Mouse (Mus musculus) forebrain, embryonic 14.5 days (tissue): ENCODE results near the gene Pon2. TPM values are rescaled to one million over a fixed set of nuclear protein-coding genes. Genes with fewer than 3 reads are reported as not detected.
"Not testable (repeated sequence)": the region's sequence is repeated elsewhere in the genome, so short reads cannot be mapped to it uniquely, and the experiment has no call there.

Source experiments
- ATAC-seq: fragments of 200-750 bp; cut with Nextera tagmentation; 2 replicates; pipeline ENCODE4 v1.8.0; 2017; ENCODE audit warnings: mild to moderate bottlenecking, moderate library complexity
- DNase-seq: peaks from one replicate; pipeline ENCODE4 v3.0.0-alpha.2; 2015; ENCODE audit warnings: low spot score
- H3K27ac ChIP-seq: fragments of 300-500 bp; sonication (generic); 2 replicates; pipeline ENCODE4 v1.5.1; 2014; ENCODE audit warnings: low read depth, mild to moderate bottlenecking, control low read depth, low read length, moderate library complexity
- H3K27me3 ChIP-seq: fragments of 300-500 bp; sonication (generic); replicated peaks from 2 replicates; pipeline ENCODE4 v1.6.1; 2014; ENCODE audit warnings: low read length, control low read depth, mixed read lengths; ENCODE audit not compliant: control insufficient read depth, insufficient read depth
- H3K36me3 ChIP-seq: fragments of 300-500 bp; sonication (generic); 2 replicates; pipeline ENCODE4 v1.6.1; 2014; ENCODE audit warnings: low read length, control low read depth; ENCODE audit not compliant: control insufficient read depth, insufficient read depth
- H3K4me1 ChIP-seq: fragments of 300-500 bp; sonication (generic); 2 replicates; pipeline ENCODE4 v1.6.1; 2014; ENCODE audit warnings: antibody characterized with exemption, low read length, control low read depth; ENCODE audit not compliant: control insufficient read depth, insufficient read depth
- H3K4me2 ChIP-seq: fragments of 300-500 bp; sonication (generic); 2 replicates; pipeline ENCODE4 v1.6.1; 2014; ENCODE audit warnings: mild to moderate bottlenecking, control low read depth, low read length
- H3K4me3 ChIP-seq: fragments of 300-500 bp; sonication (generic); 2 replicates; pipeline ENCODE4 v1.5.1; 2014; ENCODE audit warnings: low read depth, low read length, control low read depth
- H3K9ac ChIP-seq: fragments of 300-500 bp; sonication (generic); 2 replicates; pipeline ENCODE4 v1.6.1; 2014; ENCODE audit warnings: mild to moderate bottlenecking, low read length, control low read depth, moderate library complexity
- H3K9me3 ChIP-seq: fragments of 300-500 bp; sonication (generic); replicated peaks from 2 replicates; pipeline ENCODE4 v1.6.1; 2016; ENCODE audit warnings: low read length, control low read depth, mixed read lengths; ENCODE audit not compliant: control insufficient read depth
- WGBS: fragments of 180-500 bp; shearing (Covaris S2); extraction: QIAGEN DNeasy Blood & Tissue Kit; methylation state at CpG from one replicate; pipeline ENCODE4 v1.1.7; 2014; 5-methylcytosine and 5-hydroxymethylcytosine counted together
- polyA plus RNA-seq: library from polyadenylated mRNA; unstranded; fragments of >200 nt; fragmentation: Nextera tagmentation; extraction: Ambion mirVana; gene quantifications from 2 replicates; pipeline ENCODE4 v1.2.1, GENCODE M21; 2014

Gene Pon2
- polyA plus RNA-seq, 1 experiment from 2014 or later = 11.7 TPM

- H3K4me1 ChIP-seq, H3K36me3 ChIP-seq, ATAC-seq, DNase-seq, H3K27me3 ChIP-seq, H3K27ac ChIP-seq, H3K9ac ChIP-seq, H3K4me3 ChIP-seq, H3K9me3 ChIP-seq, H3K4me2 ChIP-seq: not testable (repeated sequence)
- 72% methylated on average over 2 of the region's 2 CpGs for WGBS
These were observed 74.7 kb downstream of the Pon2 start for GRCm38 (mm10) chr6:5223551-5223950.

- no peaks in the 10 kb centered on the region for H3K9me3 ChIP-seq
- WGBS = 66% methylated on average over 3 of the region's 3 CpGs
- no peak for ATAC-seq
These were observed 76.2 kb downstream of the Pon2 start for GRCm38 (mm10) chr6:5222080-5222479.

GRCm38 (mm10) chr6:5218190-5218589, 80.1 kb downstream of the Pon2 start:
- no peaks in the 10 kb centered on the region for H3K36me3 ChIP-seq
- no peaks in the 10 kb centered on the region for H3K4me1 ChIP-seq
- H3K9me3 ChIP-seq = no peaks in the 10 kb centered on the region
- H3K4me3 ChIP-seq = no peak overlapping the region
- ATAC-seq = no peak
- 90% methylated on average over 4 of the region's 4 CpGs for WGBS
- no peak for DNase-seq
- H3K27me3 ChIP-seq = no peaks in the 10 kb centered on the region
- H3K4me2 ChIP-seq = no peak overlapping the region
- no peak overlapping the region for H3K27ac ChIP-seq
- no peak overlapping the region for H3K9ac ChIP-seq

More at GRCm38 (mm10) chr6:5222080-5222479, 76.2 kb downstream of the Pon2 start:
- Histone ChIP-seq H3K4me3 (no peak overlapping the region), H3K27me3 (no peaks in the 10 kb centered on the region), H3K4me1 (no peaks in the 10 kb centered on the region), H3K36me3 (no peaks in the 10 kb centered on the region), H3K27ac (no peak overlapping the region), H3K4me2 (no peak overlapping the region), H3K9ac (no peak overlapping the region)
- DNase-seq = no peak

Other genes starting within 250 kb of the Pon2 start
- gene Pon1, start 104.5 kb downstream of the Pon2 start, polyA plus RNA-seq = 0.28 and 0.37 TPM in 2 replicates
- gene Pon3, start 42.2 kb downstream of the Pon2 start, polyA plus RNA-seq = 4.1 and 4.8 TPM in 2 replicates
- gene Asb4, start 84.9 kb upstream of the Pon2 start, polyA plus RNA-seq = 22.7 and 23.7 TPM in 2 replicates
- 1.2 and 2.7 TPM in 2 replicates for gene Pdk4, start 197.9 kb upstream of the Pon2 start, polyA plus RNA-seq